Mouse (Mus musculus): ENCODE results near the gene Csf3. TPM values are rescaled to one million over a fixed set of nuclear protein-coding genes. Genes with fewer than 3 reads are reported as not detected.

Csf3 gene
- polyA plus RNA-seq, 1 experiment from 2014 or later, result not detected

GRCm38 (mm10) chr11:98699911-98700310 lies 1.2 kb upstream of the Csf3 start:
- Histone ChIP-seq H3K4me1 (ENCODE audit: insufficient read depth, low read depth, low read length) (no peaks in the 10 kb centered on the region), H3K27ac (ENCODE audit: low read length) (no peak overlapping the region), H3K9ac (replicated peaks; ENCODE audit: low read depth) (no peak overlapping the region), H3K4me2 (replicated peaks; ENCODE audit: low read depth, low read length) (no peak overlapping the region), H3K4me3 (ENCODE audit: low read depth, low read length) (no peak overlapping the region), H3K27me3 (replicated peaks; ENCODE audit: insufficient read depth, low read length) (no peaks in the 10 kb centered on the region), H3K9me3 (ENCODE audit: low read length) (no peaks in the 10 kb centered on the region), H3K36me3 (ENCODE audit: insufficient read depth, low read length) (peaks cover 10% of the 10 kb centered on the region)
- DNase-seq (ENCODE audit: low spot score) (peak; percentile 88), ATAC-seq (peak; percentile 67)
- 12% methylated on average over 4 of the region's 4 CpGs for WGBS
- TF ChIP-seq EP300 (IDR thresholded peaks at IDR 0.05), result no peak
- TF ChIP-seq CTCF (IDR thresholded peaks at IDR 0.05), result peak; percentile 92

- H3K4me3 ChIP-seq (ENCODE audit: low read depth, low read length), result no peak overlapping the region
- no peak for DNase-seq (ENCODE audit: low spot score)
- H3K4me1 ChIP-seq (ENCODE audit: insufficient read depth, low read depth, low read length), result no peaks in the 10 kb centered on the region; the same call in 1 of the 2 replicates
- no peak overlapping the region for H3K4me2 ChIP-seq (replicated peaks; ENCODE audit: low read depth, low read length)
- H3K27me3 ChIP-seq (replicated peaks; ENCODE audit: insufficient read depth, low read length), result no peaks in the 10 kb centered on the region
- 69% methylated on average over 5 of the region's 5 CpGs for WGBS
- ATAC-seq, result no peak
- no peak for TF ChIP-seq CTCF (IDR thresholded peaks at IDR 0.05)
- TF ChIP-seq EP300 (IDR thresholded peaks at IDR 0.05), result no peak
- H3K9me3 ChIP-seq (ENCODE audit: low read length), result no peaks in the 10 kb centered on the region
- H3K27ac ChIP-seq (ENCODE audit: low read length), result no peak overlapping the region
- H3K9ac ChIP-seq (replicated peaks; ENCODE audit: low read depth), result no peak overlapping the region
- no peaks in the 10 kb centered on the region for H3K36me3 ChIP-seq (ENCODE audit: insufficient read depth, low read length)
These were observed 1.3 kb downstream of the Csf3 start for GRCm38 (mm10) chr11:98702323-98702722.

- no peak for TF ChIP-seq EP300 (IDR thresholded peaks at IDR 0.05)
- TF ChIP-seq CTCF (IDR thresholded peaks at IDR 0.05), result no peak
These were observed 4.0 kb downstream of the Csf3 start for GRCm38 (mm10) chr11:98705021-98705420.

GRCm38 (mm10) chr11:98707401-98708281 lies 6.6 kb downstream of the Csf3 start:
- Histone ChIP-seq H3K27ac (ENCODE audit: low read length) (peak overlapping the region; percentile 89), H3K4me2 (replicated peaks; ENCODE audit: low read depth, low read length) (peak overlapping the region; percentile 30), H3K4me3 (ENCODE audit: low read depth, low read length) (no peak overlapping the region), H3K9ac (replicated peaks; ENCODE audit: low read depth) (no peak overlapping the region), H3K36me3 (ENCODE audit: insufficient read depth, low read length) (no peaks in the 10 kb centered on the region), H3K27me3 (replicated peaks; ENCODE audit: insufficient read depth, low read length) (no peaks in the 10 kb centered on the region), H3K4me1 (ENCODE audit: insufficient read depth, low read depth, low read length) (peaks cover 18% of the 10 kb centered on the region), H3K9me3 (ENCODE audit: low read length) (no peaks in the 10 kb centered on the region)
- WGBS, result 45% methylated on average over 22 of the region's 22 CpGs
- TF ChIP-seq CTCF (IDR thresholded peaks at IDR 0.05) (no peak), EP300 (IDR thresholded peaks at IDR 0.05) (peak; percentile 37; the same call in 1 of the 2 replicates)
- peak; percentile 83 for DNase-seq (ENCODE audit: low spot score)
- ATAC-seq, result peak; percentile 66

More at GRCm38 (mm10) chr11:98705021-98705420, 4.0 kb downstream of the Csf3 start:
- H3K36me3 ChIP-seq (ENCODE audit: insufficient read depth, low read length), result no peaks in the 10 kb centered on the region
- 89% methylated on average over 10 of the region's 10 CpGs for WGBS
- H3K9ac ChIP-seq (replicated peaks; ENCODE audit: low read depth), result no peak overlapping the region
- H3K4me2 ChIP-seq (replicated peaks; ENCODE audit: low read depth, low read length), result no peak overlapping the region
- no peak overlapping the region for H3K4me3 ChIP-seq (ENCODE audit: low read depth, low read length)
- H3K27ac ChIP-seq (ENCODE audit: low read length), result no peak overlapping the region
- H3K9me3 ChIP-seq (ENCODE audit: low read length), result no peaks in the 10 kb centered on the region
- no peak for ATAC-seq
- peaks cover 16% of the 10 kb centered on the region for H3K4me1 ChIP-seq (ENCODE audit: insufficient read depth, low read depth, low read length)
- no peak for DNase-seq (ENCODE audit: low spot score)
- H3K27me3 ChIP-seq (replicated peaks; ENCODE audit: insufficient read depth, low read length), result no peaks in the 10 kb centered on the region

GRCm38 (mm10) chr11:98708282-98708956 lies 7.4 kb downstream of the Csf3 start:
- WGBS, result 23% methylated on average over 19 of the region's 19 CpGs
- no peaks in the 10 kb centered on the region for H3K9me3 ChIP-seq (ENCODE audit: low read length)
- H3K27me3 ChIP-seq (replicated peaks; ENCODE audit: insufficient read depth, low read length), result no peaks in the 10 kb centered on the region
- H3K36me3 ChIP-seq (ENCODE audit: insufficient read depth, low read length), result no peaks in the 10 kb centered on the region
- ATAC-seq (peak; percentile 78), DNase-seq (ENCODE audit: low spot score) (peak; percentile 98)
- no peak overlapping the region for H3K4me3 ChIP-seq (ENCODE audit: low read depth, low read length)
- no peak for TF ChIP-seq CTCF (IDR thresholded peaks at IDR 0.05)
- peak; percentile 70 for TF ChIP-seq EP300 (IDR thresholded peaks at IDR 0.05)
- peak overlapping the region; percentile 89 for H3K27ac ChIP-seq (ENCODE audit: low read length)
- no peak overlapping the region for H3K9ac ChIP-seq (replicated peaks; ENCODE audit: low read depth)
- peak overlapping the region; percentile 30 for H3K4me2 ChIP-seq (replicated peaks; ENCODE audit: low read depth, low read length)
- peaks cover 18% of the 10 kb centered on the region for H3K4me1 ChIP-seq (ENCODE audit: insufficient read depth, low read depth, low read length)

- 36% methylated on average over 25 of the region's 26 CpGs for WGBS
- Histone ChIP-seq H3K4me3 (ENCODE audit: low read depth, low read length) (no peak overlapping the region), H3K9me3 (ENCODE audit: low read length) (no peaks in the 10 kb centered on the region), H3K27ac (ENCODE audit: low read length) (peak overlapping the region; percentile 83), H3K27me3 (replicated peaks; ENCODE audit: insufficient read depth, low read length) (no peaks in the 10 kb centered on the region), H3K36me3 (ENCODE audit: insufficient read depth, low read length) (no peaks in the 10 kb centered on the region), H3K9ac (replicated peaks; ENCODE audit: low read depth) (no peak overlapping the region), H3K4me1 (ENCODE audit: insufficient read depth, low read depth, low read length) (peaks cover 18% of the 10 kb centered on the region), H3K4me2 (replicated peaks; ENCODE audit: low read depth, low read length) (peak overlapping the region; percentile 30)
- TF ChIP-seq EP300 (IDR thresholded peaks at IDR 0.05) (no peak), CTCF (IDR thresholded peaks at IDR 0.05) (no peak)
- ATAC-seq (peak; percentile 25), DNase-seq (ENCODE audit: low spot score) (peak; percentile 77)
These were observed 8.1 kb downstream of the Csf3 start for GRCm38 (mm10) chr11:98709001-98709741.

Measured in lung, postnatal 0 days (tissue).